In the genomic region with DNA sequence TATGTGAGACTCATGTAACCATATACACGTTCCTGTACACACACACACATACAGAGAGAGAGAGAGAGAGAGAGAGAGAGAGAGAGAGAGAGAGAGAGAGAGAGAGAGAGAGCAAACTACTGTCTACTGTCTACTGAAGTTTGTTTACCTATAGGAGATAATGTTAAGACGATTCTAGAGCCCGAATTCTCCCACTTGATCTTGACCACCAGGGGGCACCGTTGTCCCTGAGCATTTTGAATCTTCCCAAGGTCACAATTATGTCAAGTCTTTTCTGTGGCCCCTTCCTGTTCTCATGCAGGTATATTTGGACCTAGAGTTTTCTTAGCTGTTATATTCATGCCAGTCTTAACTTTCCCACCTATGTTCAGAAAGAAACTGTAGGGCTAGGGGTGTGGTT, we compare ENCODE assay signal across 8 mouse cellular contexts. TPM values are rescaled to one million over a fixed set of nuclear protein-coding genes. Genes with fewer than 3 reads are reported as not detected.
A peak's percentile ranks its signal among the peaks of the same experiment; 100 is the strongest.
DNase-seq lines count a peak whose midpoint lies in the region; ATAC-seq and TF ChIP-seq lines count a peak whose summit lies in the region.
"Had no signal": no experiment of that assay in that cellular context is flagged by ENCODE, and none has a peak within 500 bp of the region (broad histone marks: within the 10 kb centered on the region; RNA-seq: fewer than 3 reads in every experiment).

No protein-coding gene starts in this region.

- H3K4me3 ChIP-seq in intestine, postnatal 0 days (ENCODE audit: low read depth, low read length) = no peak overlapping the region
- H3K4me3 ChIP-seq: stomach, embryonic 15.5 days had no signal

- H3K27ac ChIP-seq in intestine, postnatal 0 days (ENCODE audit: low read depth, low read length) = peak overlapping the region; percentile 94; the same call in 1 of the 2 replicates

- no peaks in the 10 kb centered on the region for H3K9me3 ChIP-seq in intestine, postnatal 0 days (ENCODE audit: control insufficient read depth)
- H3K9me3 ChIP-seq: stomach, embryonic 15.5 days had no signal

- H3K4me2 ChIP-seq in intestine, postnatal 0 days (replicated peaks; ENCODE audit: low read depth) = peak overlapping the region; percentile 13; the same call in 1 of the 2 replicates
- H3K4me2 ChIP-seq: stomach, embryonic 15.5 days had no signal

- no peak overlapping the region for H3K9ac ChIP-seq in intestine, postnatal 0 days (ENCODE audit: low read depth, low read length)
- H3K9ac ChIP-seq: stomach, embryonic 15.5 days had no signal

- peak; percentile 91 for TF ChIP-seq CTCF in intestine, postnatal 0 days (IDR thresholded peaks at IDR 0.05; ENCODE audit: low read depth)

- H3K27me3 ChIP-seq in intestine, postnatal 0 days (replicated peaks; ENCODE audit: control insufficient read depth, insufficient read depth, low read length) = no peaks in the 10 kb centered on the region
- H3K27me3 ChIP-seq: stomach, embryonic 15.5 days had no signal

- H3K4me1 ChIP-seq in intestine, postnatal 0 days (replicated peaks; ENCODE audit: control insufficient read depth, insufficient read depth, low read length) = peaks cover 3% of the 10 kb centered on the region; the same call in 1 of the 2 replicates

- DNase-seq in 416B (ENCODE audit: low read depth) = peak; percentile 87
- peak; percentile 89 for DNase-seq in c-Kit-negative CD71-positive TER-119-positive erythroid progenitor cells, embryonic 14.5 days (ENCODE audit: low read depth, low spot score)
- peak; percentile 61 to 67 for DNase-seq in frontal cortex, postnatal 36 days (ENCODE audit: low spot score in 2 of 2)
- peak; percentile 73 to 79 for DNase-seq in lung, adult 18-20 months
- DNase-seq in skeletal muscle tissue, adult 2 months (ENCODE audit: low read depth, low spot score) = peak; percentile 74

- H3K36me3 ChIP-seq in intestine, postnatal 0 days (ENCODE audit: control insufficient read depth, insufficient read depth) = no peaks in the 10 kb centered on the region; the same call in 1 of the 2 replicates
- H3K36me3 ChIP-seq: stomach, embryonic 15.5 days had no signal

- peak; percentile 29 for ATAC-seq in CD4-positive, CD25-positive, alpha-beta regulatory T cell, adult 4 months
- no peak for ATAC-seq in intestine, postnatal 0 days

- under 1% methylated on average over 4 of the region's 4 CpGs for WGBS in intestine, postnatal 0 days

RNA-seq across cellular contexts. Expression of a gene that starts 2.0 kb away (rescaled TPM):
- polyA plus RNA-seq in CD4-positive, CD25-positive, alpha-beta regulatory T cell, adult 4 months (2017; shearing (Covaris generic)) = 100 to 1,000 TPM; 124 to 182 TPM
- 248 and 266 TPM in 2 replicates for polyA plus RNA-seq in intestine, postnatal 0 days (2015; fragmentation: Nextera tagmentation; extraction: Ambion mirVana)

RNA-seq across cellular contexts. Expression of a gene that starts 13.3 kb away (rescaled TPM):
- 100 to 1,000 TPM; 116 to 120 TPM for polyA plus RNA-seq in CD4-positive, CD25-positive, alpha-beta regulatory T cell, adult 4 months (2017; shearing (Covaris generic))
- polyA plus RNA-seq in intestine, postnatal 0 days (2015; fragmentation: Nextera tagmentation; extraction: Ambion mirVana) = 254 and 273 TPM in 2 replicates

RNA-seq across cellular contexts. Expression of a gene that starts 32.4 kb away (rescaled TPM):
- 10 to 100 TPM; 24.4 to 48.3 TPM for polyA plus RNA-seq in CD4-positive, CD25-positive, alpha-beta regulatory T cell, adult 4 months (2017; shearing (Covaris generic))
- 11.5 and 14.0 TPM in 2 replicates for polyA plus RNA-seq in intestine, postnatal 0 days (2015; fragmentation: Nextera tagmentation; extraction: Ambion mirVana)

RNA-seq across cellular contexts. Expression of a gene that starts 33.2 kb away (rescaled TPM):
- polyA plus RNA-seq in CD4-positive, CD25-positive, alpha-beta regulatory T cell, adult 4 months (2017; shearing (Covaris generic)) = 10 to 100 TPM; 14.5 to 15.7 TPM
- polyA plus RNA-seq in intestine, postnatal 0 days (2015; fragmentation: Nextera tagmentation; extraction: Ambion mirVana) = 21.1 and 22.3 TPM in 2 replicates

RNA-seq across cellular contexts. Expression of a gene that starts 37.0 kb away (rescaled TPM):
- polyA plus RNA-seq in CD4-positive, CD25-positive, alpha-beta regulatory T cell, adult 4 months (2017; shearing (Covaris generic)) = not detected
- polyA plus RNA-seq in intestine, postnatal 0 days (2015; fragmentation: Nextera tagmentation; extraction: Ambion mirVana) = 0.22 and 0.46 TPM in 2 replicates
